Mouse (Mus musculus) mesoderm, embryonic 11.5 days (tissue): ENCODE measurements around the gene Neurog1.
A peak's percentile ranks its signal among the peaks of the same experiment; 100 is the strongest.

Experiments used
- DNase-seq: peaks from one replicate; pipeline ENCODE4 v3.0.0-alpha.2; 2012; ENCODE audit warnings: low read depth, low spot score

Gene Neurog1

DNA sequence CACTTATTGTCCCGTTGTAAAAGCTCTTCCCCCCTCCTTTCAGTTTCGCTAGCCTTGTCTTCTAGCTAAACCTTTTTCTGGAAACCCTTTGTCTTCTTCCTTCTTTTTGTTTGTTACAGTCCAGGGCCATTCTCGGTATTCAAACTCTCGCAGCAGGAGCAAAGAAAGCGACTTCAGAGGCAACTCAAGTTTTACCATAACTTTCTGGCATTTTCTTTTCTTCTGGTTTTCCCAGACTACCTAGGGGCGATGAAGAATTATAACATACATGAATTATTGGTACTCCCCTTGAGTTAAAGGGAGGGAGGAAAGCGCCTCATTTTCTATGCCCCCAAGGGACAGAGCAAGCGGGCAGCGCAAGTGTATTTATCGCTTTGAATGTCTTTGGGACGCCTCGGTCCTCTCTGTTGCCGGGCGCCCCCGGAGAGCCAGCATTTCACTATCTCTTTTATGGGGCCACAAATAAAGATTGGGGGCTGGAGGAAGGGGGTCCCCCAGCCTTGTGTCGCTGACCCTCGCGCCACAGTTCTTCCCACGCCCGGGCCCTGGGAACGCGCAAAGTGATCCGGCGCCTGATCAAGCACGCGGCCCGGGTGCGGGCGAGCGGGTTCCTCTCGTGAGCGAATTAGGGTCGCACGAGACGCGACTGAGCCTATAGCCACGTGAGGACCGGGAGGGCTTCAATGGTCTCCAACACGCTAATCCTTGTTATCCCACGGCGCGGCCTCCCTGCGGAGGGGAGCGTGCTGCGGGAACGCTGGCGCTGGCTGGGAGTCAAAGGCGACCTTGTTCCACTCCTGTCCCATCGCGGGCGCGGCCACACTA lies 6.4 kb upstream of the Neurog1 start:
- peak; percentile 54 for DNase-seq

DNA sequence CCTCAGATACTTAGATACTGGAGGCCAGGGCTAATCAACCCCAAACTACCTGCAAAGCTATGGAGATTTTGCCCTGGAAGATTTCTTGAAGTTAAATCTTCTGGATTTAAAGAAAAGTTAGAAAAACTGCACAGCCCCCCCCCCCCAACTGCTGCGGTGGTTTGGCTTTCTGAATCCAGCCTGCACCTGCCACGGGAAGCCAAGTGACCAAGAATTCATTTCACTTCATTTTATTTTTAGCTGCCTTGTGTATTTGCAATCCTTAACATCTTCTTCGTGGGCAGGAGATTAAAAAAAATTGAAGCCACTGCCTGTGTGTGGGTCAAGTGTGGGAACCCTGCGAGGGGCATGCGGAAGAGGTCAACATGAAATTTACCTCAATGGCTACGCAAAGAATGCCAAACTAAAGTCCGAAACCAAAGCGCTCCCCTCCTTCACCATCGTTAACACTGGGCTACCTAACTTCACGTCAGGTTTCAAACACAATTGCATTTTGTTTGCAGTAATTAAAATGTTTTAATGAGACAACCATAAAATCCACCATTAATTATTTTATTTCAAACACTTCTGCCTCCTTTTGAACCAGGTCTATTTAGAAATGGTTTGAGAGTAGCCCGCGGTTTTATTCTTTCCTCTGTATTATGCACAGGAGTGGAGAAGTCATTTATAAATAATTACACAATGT lies 5.6 kb upstream of the Neurog1 start:
- DNase-seq = no peak

DNA sequence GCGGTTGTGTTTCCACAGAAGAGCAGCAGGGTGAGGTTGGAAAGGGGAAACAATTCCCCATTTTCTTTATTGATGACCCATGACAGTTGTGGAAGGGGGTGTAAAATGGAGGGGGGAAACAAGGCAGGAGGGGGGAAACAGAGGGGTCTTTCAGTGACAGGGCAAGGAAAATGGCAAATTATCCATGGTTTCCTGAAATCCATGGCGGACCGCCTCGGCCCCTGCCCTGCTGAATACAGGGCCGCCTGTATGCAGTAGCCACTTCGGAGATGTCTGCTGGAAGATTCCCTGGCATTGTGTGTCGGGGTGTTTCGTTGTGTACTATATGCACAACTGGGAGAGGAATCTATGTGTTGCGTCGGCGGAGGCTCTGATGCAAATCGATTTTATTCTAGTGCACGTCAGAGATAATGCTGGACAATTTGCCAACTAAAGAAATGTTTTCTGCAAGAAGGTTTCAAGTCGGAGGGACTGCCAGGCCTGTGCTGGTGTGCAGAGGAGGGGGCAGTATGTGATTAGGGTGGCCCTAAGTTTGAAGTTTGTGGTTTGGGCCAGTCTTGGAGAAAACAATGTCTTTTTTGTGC lies 4.8 kb upstream of the Neurog1 start:
- DNase-seq = no peak

DNA sequence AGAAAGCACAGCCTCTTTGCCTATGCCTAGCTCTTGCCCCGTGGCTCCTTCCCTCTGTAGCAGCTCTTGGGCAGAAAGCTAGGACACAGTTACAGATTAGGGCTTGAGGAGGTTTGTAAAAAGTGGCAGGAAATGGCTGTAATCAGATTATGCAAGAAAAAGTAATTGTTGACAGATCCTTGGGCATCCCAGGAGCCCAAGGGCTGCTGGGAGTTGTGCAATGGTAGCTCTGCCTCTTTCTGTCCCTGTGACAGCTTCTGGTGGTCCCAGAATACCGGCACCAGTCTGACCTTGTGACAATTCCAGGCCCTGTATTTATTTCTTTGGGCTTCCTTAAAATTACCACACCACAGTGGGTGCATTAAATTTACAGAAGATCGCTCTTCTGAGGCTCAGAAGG lies 1.4 kb upstream of the Neurog1 start:
- no peak for DNase-seq

DNA sequence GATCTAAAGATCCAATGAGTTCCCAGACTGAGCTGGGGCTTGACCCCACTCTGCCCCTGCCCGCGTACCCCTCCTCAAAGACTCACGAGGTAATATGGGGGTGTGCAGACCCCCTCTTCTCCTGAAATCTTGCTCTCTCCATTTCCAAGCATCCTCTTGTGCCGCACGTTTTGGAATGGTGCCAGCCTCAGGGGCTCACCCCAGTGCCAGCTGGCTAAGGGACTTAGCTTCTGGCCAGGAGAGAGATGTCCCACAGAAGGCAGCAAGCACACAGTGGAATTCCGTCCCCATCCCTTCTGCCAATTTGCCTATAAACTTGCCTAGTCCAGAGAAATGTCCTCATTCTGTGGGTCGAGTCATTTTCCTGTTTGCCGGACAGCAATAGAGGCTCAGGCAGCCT lies 820 bp upstream of the Neurog1 start:
- no peak for DNase-seq

DNA sequence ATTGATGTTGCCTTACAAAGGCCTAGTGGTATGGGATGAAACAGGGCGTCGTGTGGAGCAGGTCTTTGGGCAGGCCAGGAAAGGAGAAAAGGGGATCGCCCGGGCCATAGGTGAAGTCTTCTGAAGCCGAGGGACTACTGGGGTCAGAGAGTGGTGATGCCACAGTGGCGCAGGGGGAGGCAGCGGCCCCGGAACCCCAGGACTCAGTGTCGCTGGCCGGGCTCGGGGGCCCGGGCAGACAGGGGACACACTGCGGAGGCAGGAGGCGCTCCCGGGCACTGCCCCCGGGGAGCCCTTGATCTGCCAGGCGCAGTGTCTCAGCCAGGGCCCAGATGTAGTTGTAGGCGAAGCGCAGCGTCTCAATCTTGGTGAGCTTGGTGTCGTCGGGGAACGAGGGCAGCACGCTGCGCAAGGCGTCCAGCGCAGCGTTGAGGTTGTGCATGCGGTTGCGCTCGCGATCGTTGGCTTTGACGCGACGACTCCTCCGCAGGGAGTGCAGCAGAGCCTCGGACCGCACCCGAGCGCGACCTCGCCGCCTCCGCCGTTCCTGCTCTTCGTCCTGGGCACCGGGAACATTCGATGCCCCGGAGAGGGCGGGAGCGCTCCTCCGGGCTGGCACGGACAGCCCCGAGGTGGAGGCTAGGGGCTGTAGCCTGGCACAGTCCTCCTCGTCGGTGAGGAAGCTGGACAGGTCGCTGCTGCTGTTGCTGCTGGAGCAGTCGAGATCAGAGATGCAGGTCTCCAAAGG lies 613 bp downstream of the Neurog1 start:
- DNase-seq = peak; percentile 59

DNA sequence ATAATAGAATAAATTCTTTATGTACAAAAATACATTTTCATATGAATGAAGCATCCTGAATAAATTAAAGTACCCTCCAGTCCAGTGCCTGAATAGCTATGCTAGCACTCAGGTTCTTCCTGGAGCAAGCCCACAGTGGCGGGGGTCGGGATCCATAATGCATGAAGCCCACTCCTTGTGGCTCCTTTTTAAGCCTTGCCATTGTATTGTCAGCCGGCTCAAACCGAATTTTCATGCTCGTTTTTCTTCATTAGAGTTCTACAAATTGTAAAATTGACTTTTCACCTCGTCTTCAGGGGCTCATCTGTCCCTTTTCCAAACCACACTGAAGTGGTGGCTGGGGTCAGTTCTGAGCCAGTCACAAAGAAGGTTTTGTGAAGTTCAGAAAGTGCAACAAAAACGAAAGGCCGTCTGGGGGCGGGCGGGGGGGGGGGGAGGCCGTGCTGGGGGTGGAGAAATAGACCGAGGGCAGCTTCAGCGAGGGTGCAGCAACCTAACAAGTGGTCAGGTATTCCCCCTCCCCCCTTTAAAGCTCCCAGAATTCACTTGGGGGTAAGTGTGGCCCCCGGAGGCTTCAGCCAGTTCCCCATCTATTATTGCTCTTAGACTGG lies 1.3 kb downstream of the Neurog1 start:
- DNase-seq = no peak

DNA sequence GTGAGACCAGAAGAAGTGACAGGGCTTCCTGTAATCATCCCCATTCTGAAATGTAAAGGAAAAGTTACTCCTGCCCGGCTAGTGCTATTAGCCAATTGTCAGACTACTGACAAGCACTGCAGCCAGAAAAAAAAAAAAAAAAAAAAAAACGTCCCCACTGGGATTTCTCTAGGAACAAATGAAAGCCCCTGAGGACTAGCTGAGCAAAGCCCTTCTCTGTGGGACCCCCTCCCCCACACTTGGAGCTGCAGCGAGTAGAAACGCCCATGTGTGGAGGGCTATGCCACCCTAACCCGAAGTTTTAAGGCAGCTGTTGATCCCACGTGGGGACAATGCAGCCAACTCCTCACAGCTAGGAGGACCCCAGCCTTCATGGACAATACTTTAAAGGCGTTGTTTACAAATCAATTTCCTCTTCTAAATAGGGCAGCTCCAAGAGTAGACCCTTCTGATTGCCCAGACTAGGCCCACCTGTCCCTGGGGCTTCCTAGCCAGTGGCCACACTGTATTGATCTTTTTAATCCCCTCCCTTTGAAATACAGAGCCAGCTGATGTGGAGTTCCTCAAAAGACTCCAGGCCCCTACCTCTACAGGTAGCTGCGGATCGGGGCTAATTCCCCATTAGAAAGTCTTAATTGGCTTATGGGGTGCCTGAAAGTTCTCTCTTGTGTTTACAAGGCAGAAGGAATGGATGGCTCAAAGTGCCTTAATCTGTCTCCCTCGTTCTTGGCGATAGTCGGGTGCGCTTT lies 2.2 kb downstream of the Neurog1 start:
- no peak for DNase-seq

DNA sequence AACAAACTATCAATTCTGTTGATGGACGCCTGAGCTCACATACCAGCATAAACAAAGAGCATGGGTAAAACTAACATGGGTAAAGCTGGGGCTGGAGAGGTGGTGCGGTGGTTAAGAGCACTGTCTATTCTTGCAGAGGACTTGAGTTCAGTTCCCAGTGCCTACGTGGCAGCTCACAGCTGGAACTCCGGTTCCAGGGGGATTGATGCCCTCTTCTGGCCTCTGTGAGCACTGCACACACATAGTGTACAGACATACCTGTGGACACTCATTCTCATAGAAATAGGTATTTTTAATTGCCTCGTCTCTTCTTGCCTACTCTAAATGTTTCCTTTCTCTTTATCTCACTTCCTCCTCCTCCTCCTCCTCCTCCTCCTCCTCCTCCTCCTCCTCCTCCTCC lies 8.9 kb downstream of the Neurog1 start:
- no peak for DNase-seq

DNA sequence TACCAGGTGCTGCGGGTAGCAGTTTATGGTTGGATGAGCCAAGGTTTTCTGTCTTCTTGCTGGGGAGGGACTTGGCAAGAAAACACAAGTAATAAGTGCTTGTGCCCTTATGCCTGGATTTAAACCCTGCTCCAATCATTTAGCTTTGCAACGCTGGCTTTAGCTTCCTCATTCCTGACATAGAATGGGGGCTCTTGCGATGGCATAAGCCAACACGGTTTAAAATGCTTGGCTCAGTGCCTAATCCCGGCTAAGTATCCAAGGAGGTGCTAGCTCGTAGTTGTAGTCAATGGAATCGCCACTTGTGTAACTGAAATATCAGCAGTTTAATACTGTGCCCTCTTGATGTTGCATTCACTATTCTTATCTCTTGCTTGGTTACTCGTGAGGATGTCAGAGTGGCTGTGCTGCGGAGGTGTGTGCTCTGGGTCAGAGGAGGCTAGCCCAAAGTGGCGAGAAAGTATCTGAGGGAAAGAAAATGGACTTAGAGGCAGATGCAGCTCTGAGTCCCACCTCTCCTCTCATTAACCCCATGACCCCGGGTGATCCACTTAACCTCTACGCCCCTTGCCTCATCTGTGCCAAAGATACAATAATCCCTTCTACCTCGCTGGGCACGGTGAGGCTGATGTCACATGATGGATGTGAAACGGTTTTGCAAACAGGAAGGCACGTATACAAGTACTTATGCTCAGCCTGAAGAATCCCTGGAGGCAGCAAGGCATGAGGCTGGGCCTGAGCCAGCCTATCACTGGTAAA lies 11.8 kb downstream of the Neurog1 start:
- no peak for DNase-seq

DNA sequence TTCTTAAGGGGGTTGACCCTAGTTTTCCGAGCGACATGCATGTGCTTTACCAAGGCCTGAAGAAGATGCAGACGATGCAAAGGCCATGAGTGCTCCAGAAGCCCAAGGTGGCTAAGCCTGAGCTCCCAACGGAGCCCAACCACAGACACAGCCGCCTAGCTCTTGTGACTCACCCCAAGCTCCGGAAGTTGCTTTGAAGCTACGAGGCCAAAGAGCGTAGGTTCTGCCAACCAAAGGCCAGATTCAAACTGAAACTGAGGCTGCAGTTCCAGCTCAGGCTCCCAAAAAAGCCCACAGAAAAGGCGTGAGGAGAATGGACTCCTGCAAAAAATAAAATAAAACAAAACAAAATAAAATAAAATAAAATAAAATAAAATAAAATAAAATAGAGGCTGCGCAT lies 14.1 kb downstream of the Neurog1 start:
- no peak for DNase-seq

DNA sequence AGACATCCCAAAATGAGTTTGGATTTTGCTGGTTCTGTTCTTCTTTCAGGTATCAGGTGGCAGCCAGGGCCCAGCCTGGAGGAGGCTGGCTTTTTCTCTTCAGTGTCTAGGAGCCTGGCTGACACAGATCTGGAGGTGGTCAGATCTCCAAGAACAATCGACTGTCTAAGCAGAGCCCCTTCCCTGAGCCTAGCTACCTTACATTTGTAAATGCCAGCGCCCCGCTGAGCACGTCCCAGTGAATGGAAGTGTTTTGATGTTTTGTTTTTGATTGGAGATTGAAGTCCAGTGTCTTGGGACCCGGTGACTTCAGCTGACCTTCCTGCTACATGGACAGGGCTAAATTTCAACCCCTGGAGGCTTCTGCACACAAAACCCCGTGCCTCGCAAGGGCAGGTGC lies 15.8 kb downstream of the Neurog1 start:
- DNase-seq = no peak

DNA sequence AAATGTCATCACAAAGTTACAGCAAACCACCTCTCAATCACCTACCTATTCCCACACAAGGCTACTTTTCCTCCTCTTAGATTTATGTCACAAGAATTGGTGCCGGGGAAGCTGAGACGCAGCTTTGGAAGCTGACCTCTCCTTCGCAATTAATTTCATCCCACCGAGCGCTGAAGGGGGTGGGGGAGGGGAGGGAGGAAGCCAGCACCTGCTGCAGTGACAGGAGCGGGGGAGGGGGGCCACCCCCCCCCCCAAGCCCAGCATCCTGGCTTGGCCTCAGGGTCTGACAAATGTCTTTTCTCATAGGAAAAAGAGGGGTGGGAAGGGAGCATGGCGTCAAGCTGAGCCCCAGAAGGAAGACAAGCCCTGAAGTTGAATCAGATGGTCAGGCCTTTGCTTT lies 23.2 kb downstream of the Neurog1 start:
- peak; percentile 49 for DNase-seq

DNA sequence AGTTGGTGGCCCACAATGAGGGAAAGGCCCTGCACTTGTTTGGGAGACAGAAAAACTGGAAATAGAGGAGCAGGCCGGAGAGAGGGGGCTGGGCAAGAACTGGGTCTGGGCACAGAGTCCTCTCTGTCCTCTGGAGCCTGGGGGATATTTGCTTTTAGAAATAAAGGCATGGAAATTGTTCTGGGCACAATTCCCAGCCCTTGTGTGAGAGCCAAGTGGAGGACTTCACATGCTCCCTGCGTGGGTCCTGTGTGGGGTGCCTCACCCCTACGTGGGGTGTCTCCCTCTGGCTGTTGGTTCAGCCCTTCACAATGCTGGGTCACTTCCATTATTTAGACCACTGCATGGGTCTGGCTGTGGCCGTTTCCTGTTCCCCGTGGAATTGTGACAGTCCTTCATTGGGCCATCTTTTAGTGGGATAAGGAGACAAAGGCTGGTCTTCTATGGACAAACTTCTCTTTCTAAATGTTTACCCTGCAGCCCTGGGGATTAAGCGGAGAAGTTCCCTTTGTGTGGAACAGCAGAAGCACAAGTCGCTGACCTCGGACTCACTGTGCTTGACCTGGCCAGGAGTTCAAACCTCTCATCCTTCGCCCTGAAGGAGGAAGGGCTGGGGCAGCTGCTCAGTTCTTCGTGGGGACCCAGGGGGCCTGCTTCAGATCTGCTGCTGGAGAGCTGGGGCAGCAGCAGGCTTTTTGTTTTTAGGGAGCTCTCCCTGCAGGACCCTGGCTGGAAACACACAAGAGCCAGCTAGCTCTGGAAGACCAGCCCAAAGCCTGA lies 25.6 kb downstream of the Neurog1 start:
- DNase-seq = no peak

DNA sequence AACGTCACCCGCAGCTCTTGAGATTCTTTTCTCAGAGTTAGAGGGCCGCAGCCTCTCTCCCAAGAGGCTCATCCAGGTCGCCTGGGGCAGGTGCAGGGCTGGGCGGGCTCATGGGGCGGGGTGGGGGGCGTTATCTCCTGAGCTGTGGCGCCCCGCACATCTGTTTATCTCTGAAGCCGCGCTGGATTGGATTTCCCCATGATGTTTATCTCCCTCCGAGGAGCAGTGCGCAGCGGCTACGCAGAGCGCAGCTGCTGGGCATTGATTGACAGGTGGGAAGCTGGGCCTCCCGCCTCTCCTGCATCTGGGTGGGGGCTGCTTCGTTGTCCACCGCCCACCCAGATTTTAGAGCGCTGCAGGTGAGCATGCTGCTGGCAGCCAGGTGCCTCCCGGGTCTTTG lies 28.3 kb downstream of the Neurog1 start:
- peak; percentile 30 for DNase-seq

DNA sequence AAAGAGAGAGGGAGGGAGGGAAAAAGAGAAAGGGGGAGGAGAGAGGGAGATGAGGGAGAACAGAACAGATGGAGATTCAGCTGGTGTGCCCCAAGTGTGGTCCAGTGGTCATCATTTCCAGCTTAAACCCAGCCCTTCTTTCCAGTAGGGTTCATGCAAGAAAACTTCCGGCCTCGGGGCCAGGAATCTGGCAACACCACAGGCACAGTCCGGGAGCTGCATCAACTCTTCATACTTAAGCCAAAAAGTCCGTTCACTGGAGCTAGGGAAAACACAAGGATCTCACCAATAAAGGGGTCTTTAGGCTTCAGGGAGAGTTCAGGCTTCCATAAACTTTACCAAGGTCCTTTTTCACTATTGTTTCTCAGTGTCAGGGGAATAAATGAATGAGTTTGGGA lies 29.1 kb downstream of the Neurog1 start:
- no peak for DNase-seq

DNA sequence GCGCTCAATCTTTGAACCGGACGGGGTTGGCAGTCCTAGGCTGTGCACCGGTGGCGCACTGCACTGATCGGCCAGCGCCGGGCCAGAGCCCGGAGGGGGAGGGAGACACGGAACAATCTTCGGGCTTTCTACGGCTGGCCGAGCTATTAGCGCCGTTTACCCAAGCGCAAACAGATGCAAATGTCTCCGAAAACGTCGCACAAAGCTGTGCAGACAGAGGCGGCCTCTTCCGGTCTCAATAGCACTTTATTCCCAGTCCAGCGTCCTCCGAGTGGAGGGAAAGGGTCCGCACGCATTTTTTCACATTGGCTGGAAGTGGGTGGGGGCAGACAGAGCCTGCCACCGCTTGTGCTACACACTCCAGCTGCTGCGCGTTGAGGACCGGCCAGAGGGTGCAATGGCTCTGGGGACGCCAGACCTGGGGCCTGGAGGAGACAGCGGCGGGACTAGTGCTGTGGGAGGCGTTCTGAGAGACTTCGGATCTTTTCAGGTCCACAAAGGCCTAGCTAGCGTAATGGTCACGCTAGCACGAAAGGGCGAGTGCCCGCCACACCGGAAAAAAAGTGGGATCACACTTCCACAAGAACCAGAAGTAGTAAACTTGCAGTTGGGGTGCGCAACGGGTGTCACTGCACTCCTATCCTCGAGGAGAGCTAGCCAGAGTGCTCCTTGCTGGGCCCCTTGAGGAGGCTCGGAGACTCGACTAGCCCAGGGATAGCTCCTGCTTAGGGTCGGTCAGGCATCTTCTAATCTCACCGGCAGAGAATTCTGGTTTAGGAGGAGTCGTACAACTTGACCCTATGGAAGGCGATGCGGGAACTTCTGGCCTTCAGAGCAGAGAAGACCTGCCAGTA lies 29.7 kb downstream of the Neurog1 start:
- peak; percentile 56 for DNase-seq

DNA sequence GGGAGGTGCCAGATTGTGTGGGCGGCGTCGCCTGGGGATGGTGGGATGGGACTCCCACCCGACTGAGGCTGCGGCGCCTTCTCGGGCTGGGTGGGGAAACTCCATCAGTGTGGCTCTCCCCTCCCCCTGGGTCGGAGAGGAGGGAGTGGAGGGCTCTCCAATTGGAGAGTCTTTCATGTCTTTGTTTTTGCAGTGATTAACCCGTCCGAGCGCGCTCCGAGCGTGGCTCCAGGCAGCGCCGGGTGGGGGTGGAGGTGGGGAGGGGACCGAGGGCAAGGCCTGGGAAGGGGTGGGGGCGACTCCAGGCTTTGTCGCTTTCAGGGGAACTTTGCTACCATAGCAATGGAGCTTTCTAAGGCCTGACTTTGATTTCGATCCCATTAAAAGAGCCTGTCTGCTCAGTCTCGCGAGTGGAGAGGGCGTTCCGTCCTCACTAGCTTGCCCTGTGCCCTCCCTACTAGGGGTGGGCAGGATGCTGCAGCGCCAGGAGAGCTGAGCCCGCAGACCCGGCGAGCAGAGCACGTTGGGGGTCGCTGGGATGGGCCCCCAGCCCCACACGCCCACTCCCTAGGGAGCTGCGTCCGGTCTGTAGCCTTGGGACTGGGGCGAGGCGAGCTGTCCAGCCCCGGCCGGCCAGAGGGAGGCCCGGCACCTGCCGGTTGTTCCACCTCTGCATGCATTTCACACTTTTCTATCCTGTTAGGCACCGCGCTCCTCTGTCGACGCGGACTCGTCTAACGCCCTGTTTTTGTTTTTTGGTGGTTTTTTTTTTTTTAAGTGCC lies 30.6 kb downstream of the Neurog1 start:
- DNase-seq = peak; percentile 75
